Mouse (Mus musculus): ENCODE results near the gene Elp1. TPM values are rescaled to one million over a fixed set of nuclear protein-coding genes. Genes with fewer than 3 reads are reported as not detected.

Gene Elp1
- polyA plus RNA-seq (2011; ENCODE audit: insufficient read depth, insufficient read length, low read depth, missing spikeins) = 60.6 and 82.2 TPM in 2 replicates

DNA sequence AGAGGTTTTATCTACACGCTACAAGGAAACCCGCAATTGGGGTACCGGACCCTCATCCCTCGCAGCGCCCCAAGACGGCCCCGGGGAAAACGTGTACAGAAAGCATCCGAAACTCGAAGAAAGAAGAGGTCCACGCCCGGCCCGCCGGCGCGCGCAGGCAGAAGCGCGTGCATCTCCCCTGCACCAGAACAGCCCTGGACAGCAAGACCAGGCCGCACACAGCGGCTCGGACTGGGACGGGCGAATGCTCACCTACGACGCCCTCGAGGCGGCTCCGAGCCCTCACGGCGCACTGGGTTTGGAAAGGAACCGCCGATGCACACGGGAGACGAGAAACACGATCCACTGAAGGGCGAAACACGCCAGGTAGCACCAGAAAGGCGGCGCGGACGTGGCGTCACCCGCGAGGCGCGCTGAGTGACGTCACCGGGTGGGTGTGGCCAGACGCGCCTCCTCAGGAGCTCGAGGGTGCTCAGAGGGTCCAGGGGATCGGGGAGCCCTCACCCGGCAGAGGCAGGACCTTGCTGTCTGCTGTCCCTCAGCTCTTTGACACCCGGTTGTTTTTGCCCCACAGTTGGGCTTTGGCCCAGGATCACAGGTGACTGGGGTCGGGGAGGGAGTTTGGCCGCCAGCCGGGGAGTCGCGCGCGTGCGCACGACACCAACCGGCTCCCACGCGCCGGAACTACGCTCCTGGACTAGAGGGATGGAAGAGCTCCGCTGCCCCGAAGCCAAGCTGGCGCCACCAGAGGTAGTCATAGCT lies at the start of gene Elp1, which contains the start of gene Fam206a:
Gene Elp1 (minus strand): TSS at position 425 of the 762 bp plus-strand sequence.
Gene Fam206a (plus strand): TSS at position 439 of the 762 bp plus-strand sequence.
- H3K27me3 ChIP-seq (ENCODE audit: control insufficient read depth, insufficient read depth, low read length, poor library complexity, severe bottlenecking) = no peaks in the 10 kb centered on the region
- peak within 1 kb of the TSS; percentile 68 for H3K9ac ChIP-seq (ENCODE audit: low read depth, poor library complexity, severe bottlenecking)
- H3K4me1 ChIP-seq (ENCODE audit: control insufficient read depth, insufficient read depth, low read length) = no peaks in the 10 kb centered on the region
- H3K36me3 ChIP-seq (ENCODE audit: control insufficient read depth, insufficient read depth, low read length, poor library complexity, severe bottlenecking) = peaks cover 28% of the 10 kb centered on the region
- TF ChIP-seq POLR2A (IDR thresholded peaks at IDR 0.05; ENCODE audit: insufficient read depth, low read length) (peak; percentile 79), EP300 (IDR thresholded peaks at IDR 0.05; ENCODE audit: insufficient read depth, low read depth, low read length) (no peak), CTCF (IDR thresholded peaks at IDR 0.05; ENCODE audit: low read depth, low read length) (no peak)
- no peaks in the 10 kb centered on the region for H3K9me3 ChIP-seq (replicated peaks; ENCODE audit: control insufficient read depth, insufficient read depth, low read length, poor library complexity, severe bottlenecking)
- peak within 1 kb of the TSS; percentile 66 for H3K4me3 ChIP-seq (ENCODE audit: low read depth, low read length)
- no peak within 1 kb of the TSS for H3K27ac ChIP-seq (ENCODE audit: insufficient read depth, low read length)

DNA sequence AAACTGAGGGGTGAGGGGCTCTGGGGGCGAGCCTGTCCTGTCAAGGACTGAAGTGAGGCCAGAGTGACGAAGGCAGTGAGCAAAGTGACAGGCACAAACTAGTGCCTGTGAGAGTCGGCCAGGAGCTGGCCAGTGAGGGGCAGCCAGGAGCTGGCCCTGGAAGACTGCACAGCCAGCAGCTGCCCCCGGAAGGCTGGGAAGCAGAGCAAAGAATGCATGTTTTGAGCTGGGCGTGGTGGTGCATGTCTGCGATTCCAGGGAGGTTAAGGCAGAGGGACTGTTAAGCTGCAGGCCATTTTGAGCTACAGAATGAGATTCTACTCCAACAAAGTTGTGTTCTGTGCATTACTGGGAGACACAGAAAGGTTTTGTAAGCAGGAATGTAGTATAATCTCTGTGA lies 48.6 kb upstream of the Elp1 start:
- Histone ChIP-seq H3K4me1 (ENCODE audit: control insufficient read depth, insufficient read depth, low read length) (no peaks in the 10 kb centered on the region), H3K9me3 (replicated peaks; ENCODE audit: control insufficient read depth, insufficient read depth, low read length, poor library complexity, severe bottlenecking) (no peaks in the 10 kb centered on the region), H3K27me3 (ENCODE audit: control insufficient read depth, insufficient read depth, low read length, poor library complexity, severe bottlenecking) (no peaks in the 10 kb centered on the region), H3K36me3 (ENCODE audit: control insufficient read depth, insufficient read depth, low read length, poor library complexity, severe bottlenecking) (no peaks in the 10 kb centered on the region), H3K27ac (ENCODE audit: insufficient read depth, low read length) (no peak overlapping the region), H3K4me3 (ENCODE audit: low read depth, low read length) (no peak overlapping the region), H3K9ac (ENCODE audit: low read depth, poor library complexity, severe bottlenecking) (no peak overlapping the region)
- TF ChIP-seq POLR2A (IDR thresholded peaks at IDR 0.05; ENCODE audit: insufficient read depth, low read length) (no peak), EP300 (IDR thresholded peaks at IDR 0.05; ENCODE audit: insufficient read depth, low read depth, low read length) (0 out of 2 replicates have a peak, but pooled peaks have one; percentile 46)

DNA sequence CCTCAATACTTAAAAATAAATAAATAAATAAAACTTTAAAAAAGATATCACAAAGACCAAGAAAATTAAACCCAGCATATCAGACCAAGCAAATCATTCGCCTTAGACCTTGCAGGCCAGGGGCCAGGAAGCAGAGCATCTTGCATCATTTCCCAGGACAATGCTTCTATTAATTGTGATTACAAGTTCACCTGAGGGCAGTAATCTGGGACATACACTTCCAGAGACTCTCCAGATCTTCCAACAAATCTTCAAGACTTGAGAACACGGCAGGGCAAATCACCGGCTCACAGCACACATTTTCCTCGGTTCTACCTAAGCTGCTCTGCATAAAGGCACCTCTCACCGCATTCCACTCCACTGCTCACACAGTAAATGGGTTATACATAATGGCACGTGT lies 45.9 kb upstream of the Elp1 start:
- Histone ChIP-seq H3K4me3 (ENCODE audit: low read depth, low read length) (no peak overlapping the region), H3K27ac (ENCODE audit: insufficient read depth, low read length) (peak overlapping the region; percentile 24), H3K4me1 (ENCODE audit: control insufficient read depth, insufficient read depth, low read length) (no peaks in the 10 kb centered on the region), H3K36me3 (ENCODE audit: control insufficient read depth, insufficient read depth, low read length, poor library complexity, severe bottlenecking) (peaks cover 14% of the 10 kb centered on the region), H3K9me3 (replicated peaks; ENCODE audit: control insufficient read depth, insufficient read depth, low read length, poor library complexity, severe bottlenecking) (peaks cover 12% of the 10 kb centered on the region), H3K9ac (ENCODE audit: low read depth, poor library complexity, severe bottlenecking) (no peak overlapping the region), H3K27me3 (ENCODE audit: control insufficient read depth, insufficient read depth, low read length, poor library complexity, severe bottlenecking) (no peaks in the 10 kb centered on the region)
- TF ChIP-seq CTCF (IDR thresholded peaks at IDR 0.05; ENCODE audit: low read depth, low read length) (no peak), POLR2A (IDR thresholded peaks at IDR 0.05; ENCODE audit: insufficient read depth, low read length) (no peak), EP300 (IDR thresholded peaks at IDR 0.05; ENCODE audit: insufficient read depth, low read depth, low read length) (no peak)

DNA sequence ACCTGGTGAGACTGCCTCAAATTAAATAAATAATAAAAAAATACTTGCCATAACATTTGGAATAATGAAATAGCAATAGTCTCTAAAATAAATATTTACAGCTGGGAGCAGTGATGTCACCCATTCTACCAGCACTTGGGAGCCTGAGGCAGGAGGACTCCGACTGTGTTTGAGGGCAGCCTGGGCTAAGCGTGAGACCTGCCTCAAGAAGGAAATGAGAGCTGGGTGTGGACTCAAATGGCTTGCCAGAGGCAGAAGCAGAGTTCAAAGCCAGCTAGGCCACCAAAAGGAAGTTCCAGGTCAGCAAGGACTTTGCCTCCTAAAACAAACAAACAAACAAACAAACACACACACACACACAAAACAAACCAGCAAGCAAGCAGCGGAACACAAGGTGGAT lies 45.3 kb upstream of the Elp1 start:
- Histone ChIP-seq H3K4me3 (ENCODE audit: low read depth, low read length) (no peak overlapping the region), H3K4me1 (ENCODE audit: control insufficient read depth, insufficient read depth, low read length) (no peaks in the 10 kb centered on the region), H3K27me3 (ENCODE audit: control insufficient read depth, insufficient read depth, low read length, poor library complexity, severe bottlenecking) (no peaks in the 10 kb centered on the region), H3K9ac (ENCODE audit: low read depth, poor library complexity, severe bottlenecking) (no peak overlapping the region), H3K36me3 (ENCODE audit: control insufficient read depth, insufficient read depth, low read length, poor library complexity, severe bottlenecking) (peaks cover 14% of the 10 kb centered on the region), H3K9me3 (replicated peaks; ENCODE audit: control insufficient read depth, insufficient read depth, low read length, poor library complexity, severe bottlenecking) (peaks cover 12% of the 10 kb centered on the region), H3K27ac (ENCODE audit: insufficient read depth, low read length) (peak overlapping the region; percentile 80)
- TF ChIP-seq EP300 (IDR thresholded peaks at IDR 0.05; ENCODE audit: insufficient read depth, low read depth, low read length) (peak; percentile 81), CTCF (IDR thresholded peaks at IDR 0.05; ENCODE audit: low read depth, low read length) (no peak)

DNA sequence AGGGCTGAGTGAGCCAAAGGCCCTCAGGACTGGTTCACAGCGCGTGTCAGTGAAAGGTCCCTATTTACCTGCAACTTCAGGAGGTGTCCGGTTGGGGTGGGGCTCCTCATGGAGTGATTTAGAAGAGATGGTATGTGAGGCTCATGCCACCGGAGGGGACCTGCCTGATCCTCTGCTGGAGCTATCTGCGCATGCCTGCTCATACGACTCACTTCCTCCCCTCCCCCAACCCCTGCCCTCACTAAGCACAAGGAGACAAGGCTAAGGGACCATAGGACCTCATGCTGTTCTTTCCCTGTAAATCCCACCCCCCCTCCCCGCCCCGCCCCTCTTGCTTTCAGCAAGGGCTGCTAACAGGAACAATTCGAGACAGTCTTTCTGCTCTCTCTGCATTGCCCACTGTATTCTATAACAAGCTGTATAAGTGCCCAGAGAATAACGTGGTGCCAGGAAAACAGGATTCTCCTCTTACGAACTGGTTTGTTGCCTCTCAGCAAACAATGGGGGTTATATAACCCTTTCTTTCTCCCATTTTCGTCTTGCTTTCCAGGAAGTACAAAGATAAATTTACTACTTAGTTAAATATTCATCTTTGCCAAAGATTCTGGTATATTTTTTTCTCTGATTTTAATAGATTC lies 43.9 kb upstream of the Elp1 start:
- Histone ChIP-seq H3K9me3 (replicated peaks; ENCODE audit: control insufficient read depth, insufficient read depth, low read length, poor library complexity, severe bottlenecking) (peaks cover 12% of the 10 kb centered on the region), H3K4me1 (ENCODE audit: control insufficient read depth, insufficient read depth, low read length) (no peaks in the 10 kb centered on the region), H3K27me3 (ENCODE audit: control insufficient read depth, insufficient read depth, low read length, poor library complexity, severe bottlenecking) (no peaks in the 10 kb centered on the region), H3K27ac (ENCODE audit: insufficient read depth, low read length) (peak overlapping the region; percentile 64), H3K4me3 (ENCODE audit: low read depth, low read length) (peak overlapping the region; percentile 71), H3K9ac (ENCODE audit: low read depth, poor library complexity, severe bottlenecking) (no peak overlapping the region; the same call in 1 of the 2 replicates), H3K36me3 (ENCODE audit: control insufficient read depth, insufficient read depth, low read length, poor library complexity, severe bottlenecking) (peaks cover 25% of the 10 kb centered on the region)
- TF ChIP-seq EP300 (IDR thresholded peaks at IDR 0.05; ENCODE audit: insufficient read depth, low read depth, low read length) = peak; percentile 68
- TF ChIP-seq CTCF (IDR thresholded peaks at IDR 0.05; ENCODE audit: low read depth, low read length) = no peak
- TF ChIP-seq POLR2A (IDR thresholded peaks at IDR 0.05; ENCODE audit: insufficient read depth, low read length) = no peak

DNA sequence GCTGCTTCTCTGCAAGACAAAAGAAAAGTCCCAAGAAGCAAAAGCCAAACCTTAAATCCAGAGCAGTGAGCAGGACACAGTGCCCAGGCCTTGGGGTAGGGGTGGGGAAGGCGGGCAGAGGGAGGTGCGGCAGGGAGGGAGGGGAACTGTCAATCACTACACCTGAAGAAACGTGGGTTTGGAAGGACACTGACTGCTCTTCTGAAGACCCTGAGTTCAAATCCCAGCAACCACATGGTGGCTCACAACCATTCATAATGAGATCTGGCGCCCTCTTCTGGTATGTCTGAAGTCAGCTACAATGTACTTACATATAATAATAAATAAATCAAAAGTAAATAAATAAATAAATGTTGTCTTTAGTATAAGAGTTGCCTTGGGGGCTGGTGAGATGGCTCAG lies 42.8 kb upstream of the Elp1 start:
- no peaks in the 10 kb centered on the region for H3K27me3 ChIP-seq (ENCODE audit: control insufficient read depth, insufficient read depth, low read length, poor library complexity, severe bottlenecking)
- H3K9me3 ChIP-seq (replicated peaks; ENCODE audit: control insufficient read depth, insufficient read depth, low read length, poor library complexity, severe bottlenecking) = peaks cover 12% of the 10 kb centered on the region
- TF ChIP-seq EP300 (IDR thresholded peaks at IDR 0.05; ENCODE audit: insufficient read depth, low read depth, low read length) (no peak), CTCF (IDR thresholded peaks at IDR 0.05; ENCODE audit: low read depth, low read length) (no peak), POLR2A (IDR thresholded peaks at IDR 0.05; ENCODE audit: insufficient read depth, low read length) (no peak)
- H3K36me3 ChIP-seq (ENCODE audit: control insufficient read depth, insufficient read depth, low read length, poor library complexity, severe bottlenecking) = peaks cover 34% of the 10 kb centered on the region
- H3K27ac ChIP-seq (ENCODE audit: insufficient read depth, low read length) = no peak overlapping the region
- no peak overlapping the region for H3K9ac ChIP-seq (ENCODE audit: low read depth, poor library complexity, severe bottlenecking)
- no peak overlapping the region for H3K4me3 ChIP-seq (ENCODE audit: low read depth, low read length)
- no peaks in the 10 kb centered on the region for H3K4me1 ChIP-seq (ENCODE audit: control insufficient read depth, insufficient read depth, low read length)

Data from ES-Bruce4 (cell line).